Mouse (Mus musculus) kidney, embryonic 16.5 days (tissue): Measurements from ENCODE around the gene Gsto2. TPM values are rescaled to one million over a fixed set of nuclear protein-coding genes. Genes with fewer than 3 reads are reported as not detected.

Source experiments
- ATAC-seq: fragments of 200-750 bp; cut with Nextera tagmentation; 2 replicates; pipeline ENCODE4 v1.8.0; 2017; ENCODE audit warnings: moderate TSS enrichment; ENCODE audit not compliant: low FRiP score, low TSS enrichment
- H3K27ac ChIP-seq: fragments of 300-500 bp; sonication (generic); 2 replicates; pipeline ENCODE4 v1.5.1; 2014; ENCODE audit warnings: low read length
- H3K27me3 ChIP-seq: fragments of 300-500 bp; sonication (generic); 2 replicates; pipeline ENCODE4 v1.6.1; 2014; ENCODE audit warnings: low read length, control low read depth, mixed read lengths; ENCODE audit not compliant: insufficient read depth
- H3K36me3 ChIP-seq: fragments of 300-500 bp; sonication (generic); 2 replicates; pipeline ENCODE4 v1.6.1; 2014; ENCODE audit warnings: low read length, control low read depth, mixed read lengths; ENCODE audit not compliant: insufficient read depth
- H3K4me1 ChIP-seq: fragments of 300-500 bp; sonication (generic); 2 replicates; pipeline ENCODE4 v1.6.1; 2014; ENCODE audit warnings: low read length, control low read depth, mixed read lengths; ENCODE audit not compliant: insufficient read depth
- H3K4me2 ChIP-seq: fragments of 300-500 bp; sonication (generic); replicated peaks from 2 replicates; pipeline ENCODE4 v1.6.1; 2014; ENCODE audit warnings: low read depth, low read length
- H3K4me3 ChIP-seq: fragments of 300-500 bp; sonication (generic); 2 replicates; pipeline ENCODE4 v1.5.1; 2014; ENCODE audit warnings: mild to moderate bottlenecking, low read length
- H3K9ac ChIP-seq: fragments of 300-500 bp; sonication (generic); replicated peaks from 2 replicates; pipeline ENCODE4 v1.6.1; 2014; ENCODE audit warnings: low read length
- H3K9me3 ChIP-seq: fragments of 300-500 bp; sonication (generic); 2 replicates; pipeline ENCODE4 v1.6.1; 2016; ENCODE audit warnings: low read length, control low read depth
- WGBS: fragments of 180-500 bp; shearing (Covaris S2); extraction: QIAGEN DNeasy Blood & Tissue Kit; methylation state at CpG from one replicate; pipeline ENCODE4 v1.1.7; 2014; 5-methylcytosine and 5-hydroxymethylcytosine counted together
- polyA plus RNA-seq: library from polyadenylated mRNA; unstranded; fragments of >200 nt; fragmentation: Nextera tagmentation; extraction: Ambion mirVana; gene quantifications from 2 replicates; pipeline ENCODE4 v1.2.1, GENCODE M21; 2015

The Gsto2 gene
- polyA plus RNA-seq, 1 experiment from 2014 or later = 1.4 TPM

DNA sequence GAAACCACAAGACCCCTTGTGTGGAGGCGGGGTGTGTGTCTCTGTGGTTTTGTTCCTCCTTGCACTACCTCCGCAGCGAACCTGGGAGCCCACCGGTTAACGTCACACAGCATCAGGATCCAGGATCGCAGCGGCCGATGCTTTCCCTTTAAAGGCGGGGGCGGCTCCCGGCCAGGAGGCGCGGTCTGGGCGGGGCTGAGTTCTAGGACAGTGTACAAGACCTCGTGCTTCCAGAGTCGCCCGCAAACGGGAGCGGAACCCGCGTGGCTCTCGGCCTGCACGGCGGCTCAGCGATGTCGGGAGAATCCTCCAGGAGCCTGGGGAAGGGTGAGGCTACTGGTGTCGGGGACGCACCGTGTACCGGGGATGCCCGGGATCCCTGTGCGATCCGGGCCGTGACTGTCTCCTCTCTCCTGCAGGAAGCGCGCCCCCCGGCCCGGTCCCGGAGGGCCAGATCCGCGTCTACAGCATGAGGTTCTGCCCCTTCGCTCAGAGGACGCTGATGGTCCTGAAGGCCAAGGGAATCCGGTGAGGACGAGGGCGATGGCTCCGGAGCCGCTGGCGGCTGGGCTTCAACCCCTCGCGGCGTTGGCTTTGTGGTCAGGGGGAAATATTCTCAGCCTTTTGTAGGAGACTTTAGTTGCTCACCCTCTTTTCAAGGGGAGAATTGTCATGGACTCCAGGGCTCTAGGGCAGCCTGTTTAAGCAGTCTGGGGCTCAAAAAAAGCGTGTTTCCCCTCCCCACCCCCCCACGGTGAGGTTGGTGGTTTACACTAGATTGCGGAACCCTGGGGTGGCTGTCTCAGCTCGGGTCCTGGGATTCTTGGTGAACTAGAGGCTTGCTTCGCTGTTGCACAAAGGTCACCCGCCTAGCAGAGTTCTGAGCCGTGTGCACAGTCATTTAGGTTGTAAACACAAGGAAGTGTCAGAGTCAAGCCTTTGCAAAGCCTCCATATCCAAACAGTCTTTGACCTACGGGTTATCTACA is 10.2 kb upstream of the Gsto2 start, which contains the start of gene Gsto1:
Gene Gsto1, plus strand, starts transcription at position 175 of the 988 bp plus-strand sequence.
- ATAC-seq = peak; percentile 97
- no peaks in the 10 kb centered on the region for H3K27me3 ChIP-seq
- H3K9ac ChIP-seq = peak within 1 kb of the TSS; percentile 74
- H3K4me2 ChIP-seq = peak within 1 kb of the TSS; percentile 94
- peaks cover 11% of the 10 kb centered on the region; the same call in 1 of the 2 replicates for H3K36me3 ChIP-seq
- H3K4me1 ChIP-seq = peaks cover 14% of the 10 kb centered on the region
- peak within 1 kb of the TSS; percentile 50 for H3K27ac ChIP-seq
- no peaks in the 10 kb centered on the region for H3K9me3 ChIP-seq
- H3K4me3 ChIP-seq = peak within 1 kb of the TSS; percentile 69
- WGBS = under 1% methylated on average over 60 of the region's 60 CpGs

GRCm38 (mm10) chr19:47857957-47858942 is 7.1 kb upstream of the Gsto2 start:
- H3K36me3 ChIP-seq = peaks cover 22% of the 10 kb centered on the region; the same call in 1 of the 2 replicates
- no peak overlapping the region for H3K9ac ChIP-seq
- peaks cover 14% of the 10 kb centered on the region for H3K4me1 ChIP-seq
- H3K4me2 ChIP-seq = no peak overlapping the region
- no peak overlapping the region for H3K4me3 ChIP-seq
- no peaks in the 10 kb centered on the region for H3K27me3 ChIP-seq
- WGBS = 83% methylated on average over 18 of the region's 18 CpGs
- no peaks in the 10 kb centered on the region for H3K9me3 ChIP-seq
- H3K27ac ChIP-seq = no peak overlapping the region
- ATAC-seq = no peak

- ATAC-seq = no peak
- Histone ChIP-seq H3K9ac (no peak overlapping the region), H3K9me3 (no peaks in the 10 kb centered on the region), H3K4me2 (no peak overlapping the region), H3K4me1 (peaks cover 9% of the 10 kb centered on the region), H3K27ac (no peak overlapping the region), H3K36me3 (peaks cover 22% of the 10 kb centered on the region; the same call in 1 of the 2 replicates), H3K27me3 (no peaks in the 10 kb centered on the region), H3K4me3 (no peak overlapping the region)
- WGBS = 90% methylated on average over 8 of the region's 8 CpGs
Measured at GRCm38 (mm10) chr19:47859180-47859579, 6.2 kb upstream of the Gsto2 start.

GRCm38 (mm10) chr19:47862581-47862980 is 2.8 kb upstream of the Gsto2 start:
- peaks cover 22% of the 10 kb centered on the region; the same call in 1 of the 2 replicates for H3K36me3 ChIP-seq
- 95% methylated on average over 3 of the region's 3 CpGs for WGBS
- H3K27me3 ChIP-seq = no peaks in the 10 kb centered on the region
- H3K9ac ChIP-seq = no peak overlapping the region
- no peak overlapping the region for H3K4me2 ChIP-seq
- H3K9me3 ChIP-seq = no peaks in the 10 kb centered on the region
- no peak overlapping the region for H3K4me3 ChIP-seq
- ATAC-seq = no peak
- 0 out of 2 replicates have a peak, but pooled peaks cover 7% of the 10 kb centered on the region for H3K4me1 ChIP-seq
- H3K27ac ChIP-seq = no peak overlapping the region

- Histone ChIP-seq H3K4me2 (no peak overlapping the region), H3K36me3 (peaks cover 14% of the 10 kb centered on the region; the same call in 1 of the 2 replicates), H3K27ac (no peak overlapping the region), H3K4me1 (0 out of 2 replicates have a peak, but pooled peaks cover 7% of the 10 kb centered on the region), H3K9ac (no peak overlapping the region), H3K4me3 (no peak overlapping the region), H3K9me3 (no peaks in the 10 kb centered on the region), H3K27me3 (no peaks in the 10 kb centered on the region)
- ATAC-seq = no peak
- WGBS = 97% methylated on average over 9 of the region's 9 CpGs
Measured at GRCm38 (mm10) chr19:47864051-47864450, 1.3 kb upstream of the Gsto2 start.

DNA sequence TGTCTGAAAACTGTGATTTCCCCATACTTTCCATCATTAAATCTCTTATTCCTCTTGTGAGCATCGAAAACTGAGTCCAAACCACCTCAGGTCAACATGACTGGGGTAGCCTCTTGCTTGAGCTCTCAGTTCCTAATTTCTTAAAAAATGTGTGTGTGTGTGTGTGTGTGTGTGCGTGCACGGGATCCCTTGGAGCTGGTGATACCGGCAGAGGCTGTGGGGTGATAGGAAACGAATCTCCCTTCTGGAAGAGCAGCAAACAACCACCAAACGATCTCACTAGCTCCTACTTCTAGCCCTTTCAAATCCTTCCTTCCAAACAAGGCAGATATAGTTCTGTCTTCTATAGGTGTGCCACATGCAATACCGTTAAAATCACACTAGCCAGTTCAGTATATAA is 613 bp upstream of the Gsto2 start:
- H3K4me3 ChIP-seq = peak overlapping the region; percentile 84
- H3K9ac ChIP-seq = no peak overlapping the region; the same call in 1 of the 2 replicates
- H3K36me3 ChIP-seq = peaks cover 14% of the 10 kb centered on the region; the same call in 1 of the 2 replicates
- ATAC-seq = no peak
- no peaks in the 10 kb centered on the region for H3K27me3 ChIP-seq
- no peak overlapping the region for H3K27ac ChIP-seq
- H3K9me3 ChIP-seq = no peaks in the 10 kb centered on the region
- 79% methylated on average over 7 of the region's 7 CpGs for WGBS
- H3K4me1 ChIP-seq = 0 out of 2 replicates have a peak, but pooled peaks cover 7% of the 10 kb centered on the region
- peak overlapping the region; percentile 89 for H3K4me2 ChIP-seq

- no peaks in the 10 kb centered on the region for H3K9me3 ChIP-seq
- H3K4me1 ChIP-seq = 0 out of 2 replicates have a peak, but pooled peaks cover 7% of the 10 kb centered on the region
- ATAC-seq = no peak
- H3K4me2 ChIP-seq = no peak overlapping the region
- 0 out of 2 replicates have a peak, but pooled peaks cover 2% of the 10 kb centered on the region for H3K36me3 ChIP-seq
- H3K9ac ChIP-seq = no peak overlapping the region
- 62% methylated on average over 4 of the region's 4 CpGs for WGBS
- no peak overlapping the region for H3K27ac ChIP-seq
- no peaks in the 10 kb centered on the region for H3K27me3 ChIP-seq
- no peak overlapping the region for H3K4me3 ChIP-seq
Measured at GRCm38 (mm10) chr19:47867628-47868175, 2.4 kb downstream of the Gsto2 start.

DNA sequence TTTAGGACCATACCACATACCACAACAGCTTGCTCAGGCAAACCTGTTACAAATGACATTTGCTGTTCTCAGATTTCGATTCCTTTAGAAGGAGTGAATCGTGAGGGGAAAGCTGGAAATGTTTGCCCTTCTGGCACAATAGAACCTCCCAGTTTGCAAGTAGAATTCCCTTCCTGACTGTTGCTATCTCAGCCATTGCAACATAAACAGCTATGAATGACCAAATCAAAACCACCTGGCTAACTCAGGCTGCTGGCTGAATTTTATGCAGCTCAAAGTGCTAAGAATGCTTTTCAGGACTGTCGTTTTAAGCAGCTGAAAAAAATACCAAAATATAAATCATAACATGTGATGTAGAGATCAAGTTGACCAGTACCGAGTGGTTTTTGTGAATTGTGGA is 3.6 kb downstream of the Gsto2 start:
- WGBS = 50% methylated on average over 4 of the region's 4 CpGs
- no peak overlapping the region for H3K27ac ChIP-seq
- 0 out of 2 replicates have a peak, but pooled peaks cover 7% of the 10 kb centered on the region for H3K4me1 ChIP-seq
- no peak overlapping the region for H3K4me3 ChIP-seq
- no peak for ATAC-seq
- H3K9me3 ChIP-seq = no peaks in the 10 kb centered on the region
- H3K36me3 ChIP-seq = no peaks in the 10 kb centered on the region
- H3K4me2 ChIP-seq = no peak overlapping the region
- H3K27me3 ChIP-seq = no peaks in the 10 kb centered on the region
- no peak overlapping the region for H3K9ac ChIP-seq

GRCm38 (mm10) chr19:47869516-47869915 is 4.2 kb downstream of the Gsto2 start:
- Histone ChIP-seq H3K9me3 (no peaks in the 10 kb centered on the region), H3K27me3 (no peaks in the 10 kb centered on the region), H3K27ac (no peak overlapping the region), H3K4me1 (0 out of 2 replicates have a peak, but pooled peaks cover 7% of the 10 kb centered on the region), H3K36me3 (no peaks in the 10 kb centered on the region), H3K9ac (no peak overlapping the region), H3K4me3 (no peak overlapping the region), H3K4me2 (no peak overlapping the region)
- ATAC-seq = no peak
- WGBS = 33% methylated on average over 3 of the region's 3 CpGs
